Mouse (Mus musculus) MEL-GATA-1-ER (cell line): Measurements from ENCODE around the gene Mrpl45.
"Not testable (repeated sequence)": the region's sequence is repeated elsewhere in the genome, so short reads cannot be mapped to it uniquely, and the experiment has no call there.

Experiments used
- DNase-seq: peaks from one replicate; pipeline ENCODE4 v3.0.0-alpha.2; 2012; ENCODE audit warnings: low read depth; ENCODE audit errors: extremely low read depth

Mrpl45 gene

DNA sequence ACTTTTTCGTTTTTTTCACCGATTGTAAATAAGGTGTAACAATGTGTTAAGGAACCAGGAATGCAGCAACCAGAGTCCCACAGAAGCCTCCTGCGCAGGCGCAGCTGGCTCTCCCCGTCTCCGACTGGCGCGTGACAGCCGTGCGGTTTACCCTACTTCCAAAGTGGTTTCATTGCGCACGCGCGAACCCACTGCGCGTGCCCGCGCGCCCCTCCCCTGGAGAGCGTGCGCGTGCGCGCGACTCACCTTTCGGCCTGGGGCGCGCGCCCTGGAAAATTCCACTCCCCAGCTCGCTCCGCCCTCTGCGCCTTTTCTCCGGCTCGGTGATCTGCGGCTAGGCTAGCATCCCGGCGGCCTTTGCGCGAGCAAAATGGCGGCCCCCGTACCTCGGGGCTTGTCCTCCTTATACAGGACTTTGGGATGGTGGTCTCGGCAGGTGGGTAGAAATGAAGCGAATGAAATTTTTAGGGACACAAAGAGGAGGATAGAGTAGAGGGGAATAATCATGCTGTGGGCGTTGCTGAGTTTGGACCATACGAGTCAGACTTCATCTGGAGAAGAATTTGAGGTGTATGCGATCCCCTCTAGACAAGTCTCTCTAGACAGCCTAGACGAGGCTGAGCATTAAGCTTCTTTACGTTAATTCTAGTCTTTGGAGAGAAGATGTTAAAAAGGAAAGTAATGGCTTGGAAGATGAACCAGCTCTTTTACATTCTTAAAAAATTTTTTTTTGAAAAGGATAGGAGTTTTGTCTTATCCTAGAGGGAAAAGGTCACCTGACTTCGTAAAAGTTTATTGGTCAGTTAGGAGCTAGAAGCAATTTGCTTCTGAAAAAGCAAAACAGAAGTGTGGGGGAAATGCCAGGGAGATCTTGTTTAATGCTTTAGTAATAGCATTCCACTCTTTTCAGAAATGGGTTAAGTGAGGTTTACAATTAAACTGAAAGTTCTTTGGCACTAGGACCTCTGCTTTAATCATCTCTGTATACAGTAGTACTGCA lies at the start of gene Mrpl45:
Gene Mrpl45 (plus strand): TSS at position 213 of the 1,000 bp plus-strand sequence.
- peak; percentile 88 for DNase-seq

DNA sequence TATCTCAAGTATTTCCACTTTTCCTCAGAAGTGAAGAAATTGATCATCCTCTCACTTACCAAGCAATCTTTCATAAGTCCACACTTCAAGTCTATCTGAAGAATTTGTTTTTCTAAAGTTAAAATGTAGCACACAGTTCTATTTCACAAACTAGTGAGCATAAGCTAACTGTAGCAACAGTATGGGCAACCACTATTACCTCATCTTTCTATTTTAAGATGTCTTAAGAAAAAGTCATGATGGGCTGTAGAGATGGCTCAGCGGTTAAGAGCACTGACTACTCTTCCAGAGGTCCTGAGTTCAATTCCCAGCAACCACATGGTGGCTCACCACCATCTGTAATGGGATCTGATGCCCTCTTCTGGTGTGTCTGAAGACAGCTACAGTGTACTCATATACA lies 49.0 kb upstream of the Mrpl45 start:
- DNase-seq, result not testable (repeated sequence)

DNA sequence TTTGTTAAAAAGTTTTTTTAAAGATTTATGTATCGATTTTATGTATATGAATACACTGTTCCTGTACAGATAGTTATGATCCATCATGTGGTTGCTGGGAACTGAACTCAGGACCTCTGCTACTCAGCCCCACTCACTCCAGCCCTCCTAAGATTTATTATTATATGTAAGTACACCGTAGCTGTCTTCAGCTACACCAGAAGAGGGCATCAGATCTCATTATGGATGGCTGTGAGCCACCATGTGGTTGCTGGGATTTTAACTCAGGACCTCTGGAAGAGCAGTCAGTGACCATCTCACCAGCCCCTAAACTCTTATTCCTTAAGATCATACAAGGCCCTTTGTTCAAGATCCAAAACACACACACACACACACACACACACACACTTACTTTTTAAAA lies 45.5 kb upstream of the Mrpl45 start:
- DNase-seq, result not testable (repeated sequence)

DNA sequence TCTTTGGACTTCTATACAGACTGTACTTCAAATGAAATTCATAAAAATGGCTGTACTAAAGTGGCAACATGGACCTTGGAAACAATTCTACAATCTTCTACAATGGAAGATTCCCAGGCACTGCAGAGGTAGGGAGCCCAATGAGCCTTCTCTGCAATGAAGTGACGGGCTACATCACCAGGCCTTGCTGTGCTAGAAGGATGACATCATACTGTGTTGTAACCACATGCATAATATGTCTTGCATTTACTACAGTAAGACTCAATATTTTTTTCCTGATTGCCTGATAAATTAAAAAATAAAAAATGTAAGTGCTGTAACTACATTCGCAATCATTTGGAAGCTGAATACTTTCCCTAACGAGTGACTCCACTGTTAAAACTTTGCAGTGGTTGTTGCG lies 42.7 kb upstream of the Mrpl45 start:
- no peak for DNase-seq

DNA sequence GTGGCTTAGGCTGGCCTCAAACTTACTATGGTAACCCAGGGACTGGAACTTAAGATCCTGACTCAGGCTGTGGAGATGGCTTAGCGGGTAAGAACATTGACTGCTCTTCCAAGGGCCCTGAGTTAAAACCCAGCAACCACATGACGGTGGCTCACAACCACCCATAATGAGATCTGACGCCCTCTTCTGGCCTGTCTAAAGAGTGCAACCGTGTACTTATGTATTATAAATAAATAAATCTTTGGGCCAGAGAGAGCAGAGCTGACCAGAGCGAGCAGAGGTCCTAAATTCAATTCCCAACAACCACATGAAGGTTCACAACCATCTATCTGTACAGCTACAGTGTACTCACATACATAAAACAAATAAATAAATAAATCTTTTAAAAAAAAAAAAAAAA lies 41.9 kb upstream of the Mrpl45 start:
- no peak for DNase-seq

DNA sequence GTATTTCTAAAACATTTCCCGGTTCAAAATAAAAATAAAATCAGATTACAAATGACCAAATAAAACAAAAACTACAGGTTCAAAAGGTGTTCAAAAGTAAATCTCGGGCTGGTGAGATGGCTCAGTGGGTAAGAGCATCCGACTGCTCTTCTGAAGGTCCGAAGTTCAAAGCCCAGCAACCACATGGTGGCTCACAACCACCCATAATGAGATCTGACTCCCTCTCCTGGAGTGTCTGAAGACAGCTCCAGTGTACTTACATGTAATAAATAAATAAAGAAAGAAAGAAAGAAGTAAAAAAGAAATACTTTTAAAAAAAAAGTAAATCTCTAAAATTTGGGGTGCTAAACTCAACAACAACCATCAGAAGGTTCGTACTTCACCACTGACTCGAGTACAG lies 40.6 kb upstream of the Mrpl45 start:
- DNase-seq, result not testable (repeated sequence)

DNA sequence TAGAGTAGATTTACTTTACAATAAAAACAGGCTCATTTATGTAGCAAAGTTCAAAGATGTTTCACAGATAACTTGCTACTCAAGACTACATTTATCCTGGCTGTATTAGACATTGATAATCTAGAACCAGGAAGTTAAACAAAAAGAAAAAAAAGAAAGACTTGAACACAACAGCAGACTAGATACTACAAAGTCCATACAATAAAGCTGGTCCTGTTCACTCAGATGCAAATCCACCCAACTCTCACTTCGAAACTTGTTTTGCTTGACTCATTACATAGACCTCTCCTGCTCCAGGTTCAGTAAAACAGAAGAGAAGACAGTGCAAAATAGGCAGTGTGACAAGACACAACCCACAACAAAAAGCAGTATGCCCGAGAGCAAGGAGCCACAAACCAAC lies 40.2 kb upstream of the Mrpl45 start:
- DNase-seq, result no peak

DNA sequence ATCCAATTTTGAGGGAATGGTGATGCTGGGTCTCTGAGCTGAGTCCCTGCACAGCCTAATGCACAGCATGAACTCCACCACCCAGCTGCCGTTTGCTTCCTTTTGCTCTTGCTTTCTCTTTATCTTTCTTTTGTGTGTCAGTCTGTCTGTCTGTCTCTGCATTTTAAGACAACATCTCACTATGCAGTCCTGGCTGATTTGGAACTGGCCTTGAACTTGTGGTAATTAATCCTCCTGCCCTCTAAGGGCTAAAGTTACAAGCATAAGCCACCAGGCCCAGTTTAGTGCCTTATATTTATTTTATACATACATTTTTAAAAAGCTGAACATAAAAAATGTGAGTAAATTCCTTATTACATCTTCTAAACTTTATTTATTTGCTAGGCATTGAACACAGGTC lies 39.5 kb upstream of the Mrpl45 start:
- no peak for DNase-seq

DNA sequence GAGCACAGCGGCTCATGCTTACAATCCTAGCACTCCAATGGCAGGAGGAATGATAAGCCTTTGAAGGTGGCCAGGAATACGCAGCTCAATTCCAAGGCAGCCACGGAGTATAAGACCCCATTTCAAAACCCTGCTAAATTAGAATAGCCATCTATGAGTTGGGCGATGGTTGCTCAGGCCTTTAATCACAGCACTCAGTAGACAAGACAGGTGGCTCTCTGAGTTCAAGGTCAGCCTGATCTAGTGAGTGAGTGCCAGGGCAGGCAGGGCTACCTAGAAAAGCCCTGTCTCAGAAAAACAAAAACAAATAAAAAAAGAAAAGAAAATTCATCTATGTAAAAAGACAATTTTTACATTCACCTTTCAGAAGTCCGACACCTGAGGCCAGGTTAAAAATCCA lies 38.4 kb upstream of the Mrpl45 start:
- DNase-seq, result no peak

DNA sequence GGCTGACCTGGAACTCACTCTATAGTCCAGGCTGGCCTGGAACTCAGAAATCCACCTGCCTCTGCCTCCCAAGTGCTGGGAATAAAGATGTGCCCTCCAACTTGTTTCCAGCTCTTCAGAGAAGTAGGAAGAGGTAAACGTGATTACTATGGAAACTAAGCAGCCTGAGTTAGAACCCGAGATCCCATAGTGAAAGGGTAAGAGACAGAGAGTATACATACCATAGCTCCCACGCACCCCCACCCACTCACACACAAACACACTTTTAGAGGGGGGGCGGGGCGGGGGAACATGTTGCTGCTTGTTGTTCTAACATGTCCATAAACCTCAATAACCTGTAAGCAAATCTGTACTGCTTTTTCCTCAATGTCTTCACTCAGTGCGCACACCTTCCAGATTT lies 37.1 kb upstream of the Mrpl45 start:
- DNase-seq, result no peak

DNA sequence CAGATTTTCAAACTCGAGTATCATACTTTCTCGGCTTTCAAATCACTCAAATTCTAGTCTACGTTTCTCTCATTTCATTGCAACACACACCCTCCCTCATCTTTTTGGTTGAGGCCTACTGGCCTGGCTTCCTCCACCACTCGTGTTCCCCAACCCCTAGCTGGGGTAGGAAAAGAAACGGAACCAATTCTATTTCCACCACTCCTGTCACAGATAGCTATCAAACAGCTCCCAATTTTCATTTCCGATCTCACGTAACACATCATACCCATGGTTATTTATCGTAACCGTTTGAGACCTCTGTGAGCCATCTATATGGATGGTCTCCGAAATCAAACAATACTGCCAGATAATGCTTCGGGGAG lies 36.5 kb upstream of the Mrpl45 start:
- DNase-seq, result no peak

DNA sequence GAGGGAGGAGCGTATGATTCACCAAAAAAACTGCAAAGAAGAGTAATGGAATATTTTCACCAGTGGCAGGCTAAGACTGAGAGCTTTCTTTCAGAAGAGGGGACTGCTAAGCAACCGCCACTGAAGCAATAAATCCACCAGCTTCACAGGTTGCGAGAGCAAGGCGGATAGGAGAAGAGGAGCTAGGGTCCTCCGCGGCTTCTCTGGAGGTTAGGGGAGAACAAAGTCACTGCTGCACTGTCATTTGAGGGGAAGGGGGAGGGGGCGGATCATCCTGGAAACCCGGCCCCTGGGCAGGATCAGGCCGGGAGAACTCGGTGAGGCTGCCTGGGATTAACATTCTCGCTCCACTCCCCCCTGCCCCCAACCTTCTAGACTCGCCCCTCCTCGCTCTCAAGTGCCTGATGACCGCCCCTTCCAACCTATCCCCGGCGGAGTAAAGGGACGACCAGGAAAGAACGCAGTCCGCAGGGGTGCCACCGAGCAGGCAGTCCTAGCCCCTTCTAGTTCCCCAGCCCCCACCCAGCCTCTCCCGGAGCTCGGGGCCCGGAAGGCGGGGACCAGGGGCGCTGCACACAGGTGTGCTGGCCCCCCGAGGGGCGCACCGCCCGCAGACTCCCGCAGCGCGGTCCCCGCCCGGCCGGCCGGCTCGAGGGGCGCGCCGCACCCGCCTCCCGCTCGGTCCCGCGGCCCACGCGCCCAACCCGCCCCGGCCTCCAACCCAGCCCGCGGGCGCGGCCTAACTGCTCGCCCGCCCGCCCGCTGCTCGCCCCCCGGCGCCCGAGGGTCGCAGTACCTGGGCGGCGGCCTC lies 35.9 kb upstream of the Mrpl45 start:
- no peak for DNase-seq

DNA sequence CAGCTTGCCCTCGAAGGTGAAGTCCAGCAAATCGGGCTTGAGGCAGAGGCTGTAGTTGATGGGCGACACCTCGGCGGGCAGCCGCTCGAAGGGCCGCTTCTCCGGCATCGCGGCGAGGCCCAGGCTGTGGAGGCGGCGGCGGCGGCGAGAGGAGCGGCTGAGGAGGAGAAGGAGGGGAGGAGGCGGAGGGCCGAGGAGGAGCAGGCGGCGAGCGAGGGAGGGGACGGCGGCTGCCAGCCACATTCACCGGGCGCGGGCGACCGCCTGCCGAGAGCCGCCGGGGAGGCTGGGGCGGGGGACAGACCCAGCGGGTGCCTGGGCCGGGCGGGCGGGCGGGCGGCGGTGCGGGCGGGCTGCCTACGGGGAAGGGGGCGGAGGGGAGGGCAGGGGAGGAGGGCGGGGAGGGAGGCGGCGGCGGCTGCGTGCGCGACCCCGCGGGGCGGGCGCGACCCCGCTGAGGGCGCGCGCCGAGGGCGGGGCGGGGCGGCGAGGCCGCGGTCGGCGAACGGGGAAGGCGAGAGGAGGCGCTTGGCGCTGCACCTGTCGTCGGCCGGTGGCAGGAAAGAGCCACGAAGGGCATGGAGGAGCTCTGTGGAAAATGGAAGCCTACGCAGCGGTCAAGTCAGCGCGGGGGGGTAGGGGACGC lies 35.2 kb upstream of the Mrpl45 start, which contains the start of gene Npepps:
Gene Npepps (minus strand): TSS at position 423 of the 646 bp plus-strand sequence.
- DNase-seq, result no peak

DNA sequence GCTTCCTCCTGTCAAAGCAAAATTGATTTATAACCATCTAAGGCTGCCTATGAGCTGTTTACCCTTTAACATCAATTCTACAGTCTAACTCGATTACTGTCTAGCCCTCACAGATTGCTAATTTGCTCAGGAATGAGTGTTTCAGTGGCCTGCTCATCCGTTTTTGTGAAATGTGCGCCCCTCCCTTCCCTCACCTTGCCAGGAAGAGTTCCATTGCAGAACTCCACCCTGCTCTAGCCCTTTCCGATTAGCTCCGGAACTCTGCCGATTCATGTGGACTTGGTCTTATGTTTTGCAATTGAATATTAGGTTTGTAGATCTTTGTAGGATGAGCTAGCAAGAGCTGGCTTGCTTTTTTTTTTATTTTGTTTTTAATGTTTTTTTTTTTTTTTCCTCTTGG lies 33.3 kb upstream of the Mrpl45 start:
- no peak for DNase-seq

DNA sequence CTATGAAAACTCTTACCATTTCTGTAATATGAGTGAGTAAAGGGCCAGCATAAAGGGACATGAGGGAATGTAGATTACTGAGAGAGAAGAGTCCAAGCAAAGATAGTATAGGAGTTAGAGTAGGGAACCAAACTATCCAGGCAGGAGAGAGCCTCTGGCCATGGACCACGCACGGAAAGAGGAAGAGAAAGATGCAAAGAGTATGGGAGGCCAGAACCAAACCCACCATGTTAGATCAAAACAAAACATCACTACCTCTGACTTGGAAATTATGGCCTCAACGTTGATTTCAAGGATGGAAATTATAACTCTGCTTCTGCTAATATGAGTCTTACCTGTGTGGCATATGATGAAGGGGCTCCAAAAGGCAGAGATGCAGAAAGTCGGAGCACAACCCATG lies 30.7 kb upstream of the Mrpl45 start:
- no peak for DNase-seq

DNA sequence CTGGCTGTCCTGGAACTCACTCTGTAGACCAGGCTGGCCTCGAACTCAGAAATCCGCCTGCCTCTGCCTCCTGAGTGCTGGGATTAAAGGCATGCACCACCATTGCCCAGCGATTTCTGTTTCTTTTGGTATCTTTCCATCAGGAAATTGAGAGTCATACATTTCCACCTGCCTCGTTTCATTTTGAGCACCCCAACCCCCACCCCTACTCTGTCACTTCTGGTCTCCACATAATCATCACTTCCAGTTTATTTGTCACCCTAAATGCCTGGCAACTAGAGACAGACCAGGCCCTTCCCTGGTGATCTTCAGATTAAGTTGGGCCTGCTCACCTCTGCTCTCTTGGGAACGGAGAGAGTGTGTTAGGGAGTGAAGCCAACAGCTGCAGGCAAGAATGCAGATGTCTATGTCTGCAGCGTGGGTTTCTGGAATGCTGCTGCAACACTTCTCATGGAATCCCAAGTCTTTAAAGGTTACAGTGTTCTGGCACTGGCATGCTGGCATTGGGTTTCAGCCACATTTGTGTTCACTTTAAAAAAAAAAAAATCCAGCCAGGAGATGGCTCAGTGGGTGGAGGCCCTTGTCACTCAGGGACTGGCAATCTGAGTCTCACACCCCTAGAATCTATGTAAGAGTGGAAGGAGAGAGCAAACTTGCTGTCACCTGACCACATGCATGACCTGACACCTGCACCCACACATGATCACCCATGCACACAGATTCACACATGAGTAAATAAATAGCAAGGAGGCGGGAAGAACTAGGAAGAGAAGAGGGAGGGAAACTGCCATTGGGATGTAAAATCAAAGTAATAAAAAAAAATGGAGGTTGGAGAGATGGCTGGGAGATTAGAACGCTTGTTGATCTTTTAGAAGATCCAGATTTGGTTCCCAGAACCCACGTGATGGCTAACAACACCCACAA lies 29.4 kb upstream of the Mrpl45 start:
- no peak for DNase-seq

DNA sequence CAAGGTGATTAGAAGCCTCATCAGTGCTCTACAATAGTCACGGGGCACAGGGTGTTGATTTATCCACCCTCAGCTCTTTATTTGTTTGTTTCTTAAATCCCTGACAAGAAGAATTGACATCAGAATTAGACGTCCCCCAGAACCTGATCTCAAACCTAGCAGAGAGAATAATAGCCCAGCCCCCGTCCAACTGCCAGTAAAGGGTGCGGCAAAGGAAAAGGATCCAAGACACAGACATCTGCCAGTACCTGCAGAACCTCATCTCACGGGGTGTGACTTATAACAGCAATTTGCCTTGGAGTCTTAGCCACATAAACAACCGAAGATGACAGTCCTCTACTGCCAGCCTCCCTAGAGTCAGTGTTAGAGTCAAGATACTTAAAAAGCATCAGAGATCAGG lies 28.5 kb upstream of the Mrpl45 start:
- DNase-seq, result no peak

DNA sequence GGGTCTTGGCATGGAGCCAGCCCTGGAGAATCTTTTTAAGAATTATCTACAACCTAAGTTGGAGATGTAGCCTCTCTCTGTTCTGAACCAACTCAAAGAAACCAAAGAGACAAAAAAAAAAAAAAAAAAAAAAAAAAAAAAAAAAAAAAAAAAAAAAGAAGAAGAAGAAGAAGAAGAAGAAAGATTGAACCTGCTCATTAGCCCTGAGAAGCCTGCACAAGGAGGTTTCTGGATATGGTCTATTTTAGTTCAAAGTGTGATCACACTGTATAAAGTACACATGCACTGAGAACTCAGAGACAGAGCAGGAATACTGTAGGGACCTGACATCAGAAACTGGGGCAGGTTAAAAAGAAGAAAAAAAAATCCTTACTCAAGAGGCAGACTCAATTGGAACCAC lies 27.9 kb upstream of the Mrpl45 start:
- DNase-seq, result no peak

DNA sequence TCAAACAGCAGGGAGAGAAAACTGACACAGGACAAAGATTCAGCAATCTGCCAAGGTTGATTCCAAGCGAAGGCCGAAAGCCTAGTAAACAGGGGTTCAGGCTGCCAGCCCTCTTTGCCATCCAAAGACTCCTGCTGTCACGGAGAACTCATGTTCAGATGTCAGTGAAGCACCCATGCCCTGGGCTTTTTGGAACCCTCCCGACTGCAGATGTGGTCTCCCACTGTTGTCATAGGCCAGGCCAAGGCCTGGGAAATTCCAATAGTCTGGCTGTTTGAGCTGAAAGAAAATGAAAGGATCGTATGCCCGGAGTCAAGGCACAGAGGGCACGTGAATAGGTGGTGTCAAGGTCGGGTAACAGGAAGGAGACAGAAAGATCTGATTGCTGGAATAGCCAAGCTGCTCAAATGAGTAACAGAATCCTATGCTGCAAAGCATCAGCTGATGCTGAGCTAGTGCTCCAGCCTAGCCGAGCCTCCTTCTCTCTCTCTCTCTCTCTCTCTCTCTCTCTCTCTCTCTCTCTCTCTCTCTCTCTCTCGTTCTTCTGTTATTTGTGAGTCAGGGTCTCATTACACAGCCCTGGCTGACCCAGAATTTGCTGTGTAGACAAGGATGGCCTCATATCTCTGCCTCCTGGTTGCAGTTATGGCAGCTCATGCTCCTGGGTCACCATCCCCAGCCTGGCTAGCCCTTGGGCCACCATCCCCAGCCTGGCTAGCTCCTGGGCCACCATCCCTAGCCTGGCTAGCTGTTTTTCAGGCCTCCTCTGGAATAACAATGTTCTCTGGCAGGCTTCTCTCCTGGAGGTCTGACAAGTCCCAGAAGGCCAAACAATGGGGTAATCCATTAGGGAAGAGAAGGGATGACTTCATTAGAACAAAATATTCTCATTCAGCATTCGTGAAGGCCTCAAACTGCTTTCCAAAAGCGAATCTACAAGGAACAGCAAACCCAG lies 26.0 kb upstream of the Mrpl45 start:
- DNase-seq, result no peak

DNA sequence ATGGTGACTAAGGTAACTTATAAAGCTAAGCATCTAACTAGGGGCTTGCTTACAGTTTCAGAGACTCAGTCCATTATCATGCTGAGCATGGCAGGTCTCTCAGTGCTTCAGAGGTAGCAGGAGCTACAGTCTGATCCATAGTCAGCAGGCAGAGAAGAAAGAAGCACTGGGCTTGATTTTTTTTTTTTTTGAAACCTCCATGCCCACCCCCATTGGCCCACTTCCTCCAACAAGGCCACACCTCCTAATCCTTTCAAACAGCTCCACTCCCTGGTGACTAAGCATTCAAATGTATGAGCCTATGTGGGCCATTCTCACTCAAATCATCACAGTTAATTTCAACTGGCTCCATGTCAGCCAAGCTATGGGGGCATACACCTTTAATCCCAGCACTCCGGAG lies 22.8 kb upstream of the Mrpl45 start:
- no peak for DNase-seq
